Mouse (Mus musculus): ENCODE data around the gene Myom1.

Gene Myom1

DNA sequence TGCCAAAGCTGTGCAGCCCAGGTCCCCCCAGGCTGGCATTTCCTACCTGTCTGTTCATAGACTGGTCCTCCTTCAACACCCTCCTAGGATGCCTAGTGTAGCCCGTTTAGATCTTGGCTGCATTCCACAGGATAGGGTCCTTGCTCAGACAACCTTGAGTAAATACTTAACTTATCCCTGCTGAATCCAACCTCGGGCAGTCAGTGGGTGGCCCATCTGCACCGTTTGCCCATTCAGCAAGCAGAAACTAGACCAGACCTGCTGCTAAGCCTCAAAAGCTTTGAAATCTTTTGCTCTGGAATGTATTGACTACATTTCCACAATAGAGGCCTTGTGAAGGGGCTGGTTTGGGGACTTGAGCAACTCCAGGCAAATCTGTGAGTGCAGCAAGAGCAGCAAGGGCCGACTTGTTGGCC lies 156.7 kb downstream of the Myom1 start:
- no peak for TF ChIP-seq CTCF (conservative IDR thresholded peaks at IDR 0.05; ENCODE audit: low read length)
- no peak for TF ChIP-seq NANOG (IDR thresholded peaks at IDR 0.05; ENCODE audit: borderline replicate concordance, low read length)
- TF ChIP-seq POU5F1 (IDR thresholded peaks at IDR 0.05; ENCODE audit: borderline replicate concordance, low read length), result no peak
- Histone ChIP-seq H3K4me3 (replicated peaks; ENCODE audit: low read length) (no peak overlapping the region), H3K36me3 (ENCODE audit: insufficient read depth, low read length) (no peaks in the 10 kb centered on the region)

GRCm38 (mm10) chr17:71159720-71160119 lies 157.3 kb downstream of the Myom1 start:
- no peaks in the 10 kb centered on the region for H3K27me3 ChIP-seq (ENCODE audit: insufficient read depth, low read length)
- no peak overlapping the region for H3K4me3 ChIP-seq (replicated peaks; ENCODE audit: low read length)
- TF ChIP-seq POU5F1 (IDR thresholded peaks at IDR 0.05; ENCODE audit: borderline replicate concordance, low read length) (no peak), NANOG (IDR thresholded peaks at IDR 0.05; ENCODE audit: borderline replicate concordance, low read length) (no peak), CTCF (conservative IDR thresholded peaks at IDR 0.05; ENCODE audit: low read length) (no peak)
- H3K4me1 ChIP-seq (replicated peaks; ENCODE audit: low read depth, low read length), result peaks cover 8% of the 10 kb centered on the region
- H3K9me3 ChIP-seq (ENCODE audit: low read length), result no peaks in the 10 kb centered on the region
- H3K36me3 ChIP-seq (ENCODE audit: insufficient read depth, low read length), result no peaks in the 10 kb centered on the region

More for the DNA sequence above, 156.7 kb downstream of the Myom1 start:
- Histone ChIP-seq H3K9me3 (ENCODE audit: low read length) (no peaks in the 10 kb centered on the region), H3K27me3 (ENCODE audit: insufficient read depth, low read length) (no peaks in the 10 kb centered on the region), H3K4me1 (replicated peaks; ENCODE audit: low read depth, low read length) (peaks cover 8% of the 10 kb centered on the region)

- TF ChIP-seq POU5F1 (IDR thresholded peaks at IDR 0.05; ENCODE audit: borderline replicate concordance, low read length) (no peak), CTCF (conservative IDR thresholded peaks at IDR 0.05; ENCODE audit: low read length) (no peak), NANOG (IDR thresholded peaks at IDR 0.05; ENCODE audit: borderline replicate concordance, low read length) (no peak)
- H3K27me3 ChIP-seq (ENCODE audit: insufficient read depth, low read length), result no peaks in the 10 kb centered on the region
- no peaks in the 10 kb centered on the region for H3K9me3 ChIP-seq (ENCODE audit: low read length)
- no peak overlapping the region for H3K4me3 ChIP-seq (replicated peaks; ENCODE audit: low read length)
- no peaks in the 10 kb centered on the region for H3K36me3 ChIP-seq (ENCODE audit: insufficient read depth, low read length)
- peaks cover 8% of the 10 kb centered on the region for H3K4me1 ChIP-seq (replicated peaks; ENCODE audit: low read depth, low read length)
Observed at GRCm38 (mm10) chr17:71160244-71160995, 158.0 kb downstream of the Myom1 start.

- H3K27me3 ChIP-seq (ENCODE audit: insufficient read depth, low read length), result no peaks in the 10 kb centered on the region
- H3K36me3 ChIP-seq (ENCODE audit: insufficient read depth, low read length), result no peaks in the 10 kb centered on the region
- no peaks in the 10 kb centered on the region for H3K9me3 ChIP-seq (ENCODE audit: low read length)
- no peak overlapping the region for H3K4me3 ChIP-seq (replicated peaks; ENCODE audit: low read length)
- TF ChIP-seq POU5F1 (IDR thresholded peaks at IDR 0.05; ENCODE audit: borderline replicate concordance, low read length) (no peak), CTCF (conservative IDR thresholded peaks at IDR 0.05; ENCODE audit: low read length) (no peak), NANOG (IDR thresholded peaks at IDR 0.05; ENCODE audit: borderline replicate concordance, low read length) (no peak)
- H3K4me1 ChIP-seq (replicated peaks; ENCODE audit: low read depth, low read length), result no peaks in the 10 kb centered on the region
Observed at GRCm38 (mm10) chr17:71164991-71165390, 162.6 kb downstream of the Myom1 start.

DNA sequence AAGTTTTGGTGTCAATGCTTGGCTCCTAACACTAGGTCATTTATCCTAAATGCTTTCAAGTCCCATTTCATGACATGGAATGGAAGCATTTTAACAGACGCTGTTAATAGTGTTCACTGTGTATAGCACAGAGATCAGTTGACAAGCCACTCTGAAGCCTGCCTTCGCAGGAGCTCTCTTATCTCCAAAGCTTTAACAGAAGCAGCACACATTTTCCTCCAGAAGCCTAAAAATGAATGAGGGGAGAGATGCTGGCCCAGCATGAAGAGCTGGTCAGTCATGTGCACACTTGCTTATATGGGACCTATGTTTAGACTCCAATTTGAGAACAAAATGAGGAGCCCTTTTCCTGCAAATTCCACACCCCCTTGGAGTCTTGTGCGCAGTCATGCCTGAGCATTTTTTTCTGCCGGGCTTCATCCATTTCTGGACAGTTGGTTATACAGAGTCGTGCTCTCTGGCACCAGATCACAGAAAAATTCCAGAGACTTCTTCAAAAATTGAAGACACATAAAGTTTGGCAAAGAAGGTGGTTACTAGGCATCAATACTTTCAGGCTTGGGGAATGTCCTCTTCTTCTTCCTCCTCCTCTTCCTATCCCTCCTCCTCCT lies 165.9 kb downstream of the Myom1 start:
- Histone ChIP-seq H3K9me3 (ENCODE audit: low read length) (no peaks in the 10 kb centered on the region), H3K36me3 (ENCODE audit: insufficient read depth, low read length) (no peaks in the 10 kb centered on the region), H3K4me3 (replicated peaks; ENCODE audit: low read length) (no peak overlapping the region), H3K4me1 (replicated peaks; ENCODE audit: low read depth, low read length) (no peaks in the 10 kb centered on the region), H3K27me3 (ENCODE audit: insufficient read depth, low read length) (no peaks in the 10 kb centered on the region)
- no peak for TF ChIP-seq NANOG (IDR thresholded peaks at IDR 0.05; ENCODE audit: borderline replicate concordance, low read length)
- TF ChIP-seq POU5F1 (IDR thresholded peaks at IDR 0.05; ENCODE audit: borderline replicate concordance, low read length), result no peak
- no peak for TF ChIP-seq CTCF (conservative IDR thresholded peaks at IDR 0.05; ENCODE audit: low read length)

- TF ChIP-seq NANOG (IDR thresholded peaks at IDR 0.05; ENCODE audit: borderline replicate concordance, low read length) (no peak), CTCF (conservative IDR thresholded peaks at IDR 0.05; ENCODE audit: low read length) (no peak), POU5F1 (IDR thresholded peaks at IDR 0.05; ENCODE audit: borderline replicate concordance, low read length) (no peak)
- no peaks in the 10 kb centered on the region for H3K36me3 ChIP-seq (ENCODE audit: insufficient read depth, low read length)
- H3K27me3 ChIP-seq (ENCODE audit: insufficient read depth, low read length), result no peaks in the 10 kb centered on the region
- H3K4me1 ChIP-seq (replicated peaks; ENCODE audit: low read depth, low read length), result no peaks in the 10 kb centered on the region
- H3K9me3 ChIP-seq (ENCODE audit: low read length), result no peaks in the 10 kb centered on the region
- no peak overlapping the region for H3K4me3 ChIP-seq (replicated peaks; ENCODE audit: low read length)
Observed at GRCm38 (mm10) chr17:71168846-71169245, 166.4 kb downstream of the Myom1 start.

DNA sequence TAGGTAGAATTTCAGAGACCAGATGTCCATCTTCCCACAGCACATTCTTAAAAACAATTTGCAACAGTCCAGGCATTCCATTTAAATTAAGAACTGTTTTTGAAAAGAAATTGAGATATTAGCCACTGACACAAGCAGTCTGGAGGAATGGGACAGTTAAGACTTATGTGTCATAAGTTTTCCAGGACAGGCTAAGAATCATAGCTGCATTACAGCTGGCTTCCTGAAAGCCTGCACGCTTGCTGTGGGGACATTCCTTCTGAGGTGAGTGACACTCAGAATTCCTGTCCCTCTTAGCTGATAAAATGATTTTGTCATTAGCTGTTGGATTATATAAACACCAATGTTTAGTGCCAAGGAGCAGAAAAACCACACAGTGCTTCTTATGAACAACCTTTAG lies 167.2 kb downstream of the Myom1 start:
- Histone ChIP-seq H3K36me3 (ENCODE audit: insufficient read depth, low read length) (no peaks in the 10 kb centered on the region), H3K4me1 (replicated peaks; ENCODE audit: low read depth, low read length) (no peaks in the 10 kb centered on the region), H3K27me3 (ENCODE audit: insufficient read depth, low read length) (no peaks in the 10 kb centered on the region), H3K4me3 (replicated peaks; ENCODE audit: low read length) (no peak overlapping the region), H3K9me3 (ENCODE audit: low read length) (no peaks in the 10 kb centered on the region)
- TF ChIP-seq NANOG (IDR thresholded peaks at IDR 0.05; ENCODE audit: borderline replicate concordance, low read length), result no peak
- TF ChIP-seq POU5F1 (IDR thresholded peaks at IDR 0.05; ENCODE audit: borderline replicate concordance, low read length), result no peak
- no peak for TF ChIP-seq CTCF (conservative IDR thresholded peaks at IDR 0.05; ENCODE audit: low read length)

DNA sequence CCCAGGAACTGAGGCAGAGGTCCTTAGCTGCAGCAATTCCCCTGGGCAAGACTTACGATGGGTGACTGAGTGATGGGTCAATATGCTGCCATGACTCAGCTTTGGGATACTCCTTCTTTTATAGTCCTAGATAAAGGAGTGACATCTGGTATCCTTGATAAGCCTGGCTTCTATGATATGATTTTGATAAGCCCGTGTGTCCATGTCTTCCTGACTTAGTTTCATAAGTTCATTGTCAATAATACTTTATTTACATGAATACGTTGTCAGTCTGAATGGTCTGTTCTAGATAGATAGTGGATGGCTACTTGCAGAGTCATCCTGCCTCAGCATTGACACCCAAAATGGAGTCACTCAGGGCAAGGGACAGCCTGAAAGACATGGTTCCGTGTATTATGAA lies 168.7 kb downstream of the Myom1 start:
- Histone ChIP-seq H3K27me3 (ENCODE audit: insufficient read depth, low read length) (no peaks in the 10 kb centered on the region), H3K4me3 (replicated peaks; ENCODE audit: low read length) (no peak overlapping the region), H3K36me3 (ENCODE audit: insufficient read depth, low read length) (no peaks in the 10 kb centered on the region), H3K9me3 (ENCODE audit: low read length) (no peaks in the 10 kb centered on the region), H3K4me1 (replicated peaks; ENCODE audit: low read depth, low read length) (no peaks in the 10 kb centered on the region)
- TF ChIP-seq CTCF (conservative IDR thresholded peaks at IDR 0.05; ENCODE audit: low read length) (no peak), POU5F1 (IDR thresholded peaks at IDR 0.05; ENCODE audit: borderline replicate concordance, low read length) (no peak), NANOG (IDR thresholded peaks at IDR 0.05; ENCODE audit: borderline replicate concordance, low read length) (no peak)
